Mouse (Mus musculus): ENCODE results near the gene Tnnc1.

The Tnnc1 gene

GRCm38 (mm10) chr14:31212499-31212898, 4.4 kb downstream of the Tnnc1 start:
- no peak for DNase-seq (ENCODE audit: low read depth, low spot score)

- no peak for DNase-seq (ENCODE audit: low read depth, low spot score)
Measured at GRCm38 (mm10) chr14:31213868-31214267, 5.8 kb downstream of the Tnnc1 start.

GRCm38 (mm10) chr14:31214684-31215083, 6.6 kb downstream of the Tnnc1 start:
- no peak for DNase-seq (ENCODE audit: low read depth, low spot score)

GRCm38 (mm10) chr14:31215157-31216002, 7.3 kb downstream of the Tnnc1 start:
- peak; percentile 67 for DNase-seq (ENCODE audit: low read depth, low spot score)

GRCm38 (mm10) chr14:31216846-31217245, 8.7 kb downstream of the Tnnc1 start, which contains the start of gene Nisch:
Gene Nisch (minus strand): TSS chr14:31216946.
- no peak for DNase-seq (ENCODE audit: low read depth, low spot score)

- peak; percentile 54 for DNase-seq (ENCODE audit: low read depth, low spot score)
Measured at GRCm38 (mm10) chr14:31217666-31218065, 9.6 kb downstream of the Tnnc1 start, which contains the start of gene Sema3g. Gene Sema3g (plus strand): TSS chr14:31217860.

GRCm38 (mm10) chr14:31226978-31227377, 18.9 kb downstream of the Tnnc1 start:
- DNase-seq (ENCODE audit: low read depth, low spot score) = no peak

GRCm38 (mm10) chr14:31228234-31228633, 20.1 kb downstream of the Tnnc1 start:
- DNase-seq (ENCODE audit: low read depth, low spot score) = no peak

- DNase-seq (ENCODE audit: low read depth, low spot score) = no peak
Measured at GRCm38 (mm10) chr14:31230442-31230841, 22.3 kb downstream of the Tnnc1 start.

- DNase-seq (ENCODE audit: low read depth, low spot score) = no peak
Measured at GRCm38 (mm10) chr14:31232404-31233069, 24.4 kb downstream of the Tnnc1 start.

- no peak for DNase-seq (ENCODE audit: low read depth, low spot score)
Measured at GRCm38 (mm10) chr14:31233070-31233995, 25.2 kb downstream of the Tnnc1 start.

GRCm38 (mm10) chr14:31233996-31234591, 26.0 kb downstream of the Tnnc1 start:
- peak; percentile 82 for DNase-seq (ENCODE audit: low read depth, low spot score)

- no peak for DNase-seq (ENCODE audit: low read depth, low spot score)
Measured at GRCm38 (mm10) chr14:31237101-31237882, 29.2 kb downstream of the Tnnc1 start.

GRCm38 (mm10) chr14:31240528-31240927, 32.4 kb downstream of the Tnnc1 start:
- no peak for DNase-seq (ENCODE audit: low read depth, low spot score)

- no peak for DNase-seq (ENCODE audit: low read depth, low spot score)
Measured at GRCm38 (mm10) chr14:31244777-31245176, 36.7 kb downstream of the Tnnc1 start.

- no peak for DNase-seq (ENCODE audit: low read depth, low spot score)
Measured at GRCm38 (mm10) chr14:31245946-31246345, 37.8 kb downstream of the Tnnc1 start.

GRCm38 (mm10) chr14:31248396-31248795, 40.3 kb downstream of the Tnnc1 start:
- DNase-seq (ENCODE audit: low read depth, low spot score) = no peak

- DNase-seq (ENCODE audit: low read depth, low spot score) = no peak
Measured at GRCm38 (mm10) chr14:31250222-31251083, 42.3 kb downstream of the Tnnc1 start.

- peak; percentile 95 for DNase-seq (ENCODE audit: low read depth, low spot score)
Measured at GRCm38 (mm10) chr14:31251084-31251604, 43.0 kb downstream of the Tnnc1 start, which contains the start of the genes Phf7 and Bap1. Gene Phf7 (minus strand): TSS chr14:31251317. Gene Bap1 (plus strand): TSS chr14:31251450.

All from forelimb bud, embryonic 11.5 days (tissue).